Mouse (Mus musculus) intestine, embryonic 16.5 days (tissue): ENCODE results near the gene Rnps1. TPM values are rescaled to one million over a fixed set of nuclear protein-coding genes. Genes with fewer than 3 reads are reported as not detected.

Experiments used
- ATAC-seq: fragments of 200-750 bp; cut with Nextera tagmentation; 2 replicates; pipeline ENCODE4 v1.8.0; 2017; ENCODE audit warnings: moderate TSS enrichment, moderate library complexity
- H3K27ac ChIP-seq: fragments of 300-500 bp; sonication (generic); 2 replicates; pipeline ENCODE4 v1.5.1; 2014; ENCODE audit warnings: mild to moderate bottlenecking, low read length
- H3K27me3 ChIP-seq: fragments of 300-500 bp; sonication (generic); replicated peaks from 2 replicates; pipeline ENCODE4 v1.6.1; 2014; ENCODE audit warnings: low read length, control low read depth, mixed read lengths; ENCODE audit not compliant: control insufficient read depth, insufficient read depth
- H3K36me3 ChIP-seq: fragments of 300-500 bp; sonication (generic); 2 replicates; pipeline ENCODE4 v1.6.1; 2014; ENCODE audit warnings: low read length, control low read depth; ENCODE audit not compliant: control insufficient read depth, insufficient read depth
- H3K4me1 ChIP-seq: fragments of 300-500 bp; sonication (generic); 2 replicates; pipeline ENCODE4 v1.6.1; 2014; ENCODE audit warnings: low read length, control low read depth, mixed read lengths; ENCODE audit not compliant: control insufficient read depth, insufficient read depth
- H3K4me2 ChIP-seq: fragments of 300-500 bp; sonication (generic); 2 replicates; pipeline ENCODE4 v1.6.1; 2014; ENCODE audit warnings: low read depth, low read length, control low read depth
- H3K4me3 ChIP-seq: fragments of 300-500 bp; sonication (generic); 2 replicates; pipeline ENCODE4 v1.5.1; 2014; ENCODE audit warnings: mild to moderate bottlenecking, low read length
- H3K9ac ChIP-seq: fragments of 300-500 bp; sonication (generic); 2 replicates; pipeline ENCODE4 v1.6.1; 2014; ENCODE audit warnings: low read depth, low read length
- H3K9me3 ChIP-seq: fragments of 300-500 bp; sonication (generic); 2 replicates; pipeline ENCODE4 v1.6.1; 2016; ENCODE audit warnings: low read length, control low read depth; ENCODE audit not compliant: control insufficient read depth
- WGBS: fragments of 180-500 bp; shearing (Covaris S2); extraction: QIAGEN DNeasy Blood & Tissue Kit; methylation state at CpG from one replicate; pipeline ENCODE4 v1.1.7; 2014; 5-methylcytosine and 5-hydroxymethylcytosine counted together
- polyA plus RNA-seq: library from polyadenylated mRNA; unstranded; fragments of >200 nt; fragmentation: Nextera tagmentation; extraction: Ambion mirVana; gene quantifications from 2 replicates; pipeline ENCODE4 v1.2.1, GENCODE M21; 2015

Rnps1 gene
- polyA plus RNA-seq, 1 experiment from 2014 or later = 248 TPM

DNA sequence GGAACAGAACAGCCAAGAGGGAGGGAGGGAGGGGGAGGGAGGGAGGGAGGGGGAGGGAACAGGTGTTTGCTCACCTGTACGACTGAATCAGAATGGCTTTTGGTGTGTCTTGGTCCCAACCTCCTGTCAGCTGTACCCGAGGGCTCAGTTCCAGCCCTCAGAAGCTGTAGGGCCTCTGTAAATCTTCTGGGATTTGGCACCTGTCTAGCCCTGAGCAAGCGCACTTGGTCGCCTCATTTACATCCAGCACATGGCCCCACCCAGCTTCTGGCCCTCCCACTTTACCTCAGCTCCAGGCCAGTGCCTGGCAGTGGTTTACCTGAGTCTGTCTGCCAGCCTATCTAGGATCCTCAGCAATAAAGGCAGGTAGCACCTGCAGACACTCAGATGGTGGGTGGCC is 20.8 kb upstream of the Rnps1 start:
- Histone ChIP-seq H3K36me3 (no peaks in the 10 kb centered on the region), H3K9ac (no peak overlapping the region), H3K27me3 (no peaks in the 10 kb centered on the region), H3K27ac (no peak overlapping the region), H3K4me2 (no peak overlapping the region), H3K9me3 (no peaks in the 10 kb centered on the region), H3K4me3 (no peak overlapping the region), H3K4me1 (no peaks in the 10 kb centered on the region)
- WGBS = 22% methylated on average over 4 of the region's 4 CpGs
- peak; percentile 93 for ATAC-seq

DNA sequence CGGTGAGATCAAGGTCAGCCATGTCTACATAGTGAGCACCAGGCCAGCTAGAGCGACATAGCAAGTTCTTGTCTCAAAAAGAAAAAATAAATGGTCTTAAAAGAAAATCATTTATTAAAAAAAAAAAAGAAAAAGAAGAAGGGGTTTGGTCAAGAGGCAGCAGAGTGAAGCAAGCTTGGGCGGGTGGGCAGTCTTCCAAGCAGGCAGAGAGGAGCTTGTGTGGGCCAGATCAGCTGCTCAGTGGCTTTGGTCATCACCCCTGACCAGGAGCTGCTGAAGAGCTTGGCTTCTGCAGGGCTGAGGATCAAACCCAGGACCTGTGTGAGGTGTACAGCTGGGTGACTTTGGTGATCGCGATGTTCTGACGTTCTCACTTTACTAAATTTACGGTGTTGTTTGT is 19.9 kb upstream of the Rnps1 start:
- ATAC-seq = no peak
- WGBS = 83% methylated on average over 7 of the region's 7 CpGs
- no peaks in the 10 kb centered on the region for H3K27me3 ChIP-seq
- no peak overlapping the region for H3K4me3 ChIP-seq
- no peaks in the 10 kb centered on the region for H3K9me3 ChIP-seq
- H3K4me2 ChIP-seq = no peak overlapping the region
- H3K36me3 ChIP-seq = no peaks in the 10 kb centered on the region
- H3K4me1 ChIP-seq = no peaks in the 10 kb centered on the region
- H3K9ac ChIP-seq = no peak overlapping the region
- no peak overlapping the region for H3K27ac ChIP-seq

DNA sequence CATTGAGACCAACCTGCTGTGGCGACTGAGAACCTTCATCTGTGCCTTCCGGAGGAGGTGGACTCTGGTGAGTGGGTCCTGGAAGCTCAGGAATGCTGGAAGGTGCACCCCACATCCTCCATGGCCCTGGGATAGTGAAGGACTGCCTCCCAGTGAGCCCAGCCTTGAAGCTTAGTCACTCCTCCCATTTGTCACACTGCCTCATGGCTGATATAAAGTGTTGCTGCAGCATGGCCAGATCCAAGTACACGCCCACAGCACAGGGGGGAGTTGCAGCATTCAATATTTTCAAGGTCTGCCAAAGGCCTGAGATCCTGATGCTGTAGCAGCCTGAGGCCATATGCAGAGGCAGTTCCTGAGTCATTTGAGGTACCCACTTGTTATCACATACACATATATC is 12.0 kb upstream of the Rnps1 start:
- Histone ChIP-seq H3K9me3 (no peaks in the 10 kb centered on the region), H3K4me3 (no peak overlapping the region), H3K27ac (no peak overlapping the region), H3K4me1 (no peaks in the 10 kb centered on the region), H3K4me2 (no peak overlapping the region), H3K27me3 (no peaks in the 10 kb centered on the region), H3K36me3 (peaks cover 6% of the 10 kb centered on the region; the same call in 1 of the 2 replicates), H3K9ac (no peak overlapping the region)
- no peak for ATAC-seq
- 85% methylated on average over 3 of the region's 3 CpGs for WGBS

DNA sequence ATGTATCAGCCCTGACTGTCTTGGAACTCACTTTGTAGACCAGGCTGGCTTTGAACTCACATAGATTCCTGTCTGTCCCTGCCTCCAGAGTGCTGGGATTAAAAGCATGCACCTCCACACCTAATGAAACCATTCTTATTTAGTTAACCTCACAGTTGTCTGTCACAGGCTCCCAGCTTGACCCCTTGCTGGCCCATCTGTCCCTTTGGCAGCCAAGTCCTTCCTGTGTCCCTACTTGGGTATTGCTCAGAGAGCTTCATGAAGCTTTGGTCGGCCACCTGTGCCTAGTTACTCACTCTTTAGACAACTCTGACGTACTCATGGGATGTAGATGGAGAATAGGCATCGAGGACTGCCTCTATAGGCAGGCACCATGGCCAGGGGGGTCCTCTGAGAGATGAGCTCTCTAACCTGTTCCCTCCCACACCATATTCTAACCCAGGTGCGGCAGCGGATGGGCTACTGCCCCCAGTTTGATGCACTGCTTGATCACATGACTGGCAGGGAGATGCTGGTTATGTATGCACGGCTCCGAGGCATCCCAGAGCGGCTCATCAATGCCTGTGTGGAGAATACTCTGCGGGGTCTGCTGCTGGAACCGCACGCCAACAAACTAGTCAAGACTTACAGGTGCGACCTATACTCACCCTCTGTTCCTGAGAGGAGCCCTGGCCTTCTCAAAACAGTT is 7.1 kb upstream of the Rnps1 start:
- WGBS = 81% methylated on average over 12 of the region's 12 CpGs
- Histone ChIP-seq H3K9ac (no peak overlapping the region), H3K4me1 (no peaks in the 10 kb centered on the region), H3K9me3 (no peaks in the 10 kb centered on the region), H3K4me3 (no peak overlapping the region), H3K36me3 (peaks cover 11% of the 10 kb centered on the region; the same call in 1 of the 2 replicates), H3K27ac (no peak overlapping the region), H3K27me3 (no peaks in the 10 kb centered on the region), H3K4me2 (no peak overlapping the region)
- no peak for ATAC-seq

DNA sequence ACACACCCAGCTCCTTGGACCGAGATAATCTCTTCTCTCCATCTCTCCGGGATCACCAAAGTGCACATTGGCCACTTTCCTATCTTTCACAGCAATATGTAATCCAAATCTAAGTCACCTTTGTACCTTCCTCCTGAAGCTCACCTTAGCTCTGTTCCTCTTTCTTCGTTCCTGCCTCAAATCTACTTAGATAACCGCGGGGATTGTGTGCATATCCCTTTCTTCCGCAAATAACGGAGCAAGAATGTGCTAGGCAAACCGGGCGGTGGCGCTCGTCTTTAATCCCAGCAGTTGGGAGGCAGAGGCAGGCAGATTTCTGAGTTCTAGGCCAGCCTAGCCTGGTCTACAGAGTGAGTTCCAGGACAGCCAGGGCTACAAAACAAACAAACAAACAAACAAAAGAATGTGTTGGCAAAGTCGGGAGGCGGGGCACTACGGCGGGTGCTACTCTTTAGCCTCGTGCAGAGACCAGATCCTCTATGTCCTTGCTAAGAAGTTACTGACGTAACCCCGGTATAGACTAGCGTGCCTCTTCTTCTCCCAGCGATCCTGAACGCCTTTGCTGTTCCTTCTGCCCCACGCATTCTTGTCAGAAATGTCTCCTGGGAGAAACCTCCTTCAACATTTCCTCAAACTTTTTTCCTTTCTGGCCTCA is 681 bp upstream of the Rnps1 start:
- Histone ChIP-seq H3K27me3 (no peaks in the 10 kb centered on the region), H3K9ac (peak overlapping the region; percentile 71), H3K27ac (peak overlapping the region; percentile 91), H3K9me3 (no peaks in the 10 kb centered on the region), H3K36me3 (0 out of 2 replicates have a peak, but pooled peaks cover 5% of the 10 kb centered on the region), H3K4me1 (peaks cover 21% of the 10 kb centered on the region), H3K4me3 (peak overlapping the region; percentile 83), H3K4me2 (peak overlapping the region; percentile 75)
- WGBS = 25% methylated on average over 22 of the region's 22 CpGs
- peak; percentile 52 for ATAC-seq

DNA sequence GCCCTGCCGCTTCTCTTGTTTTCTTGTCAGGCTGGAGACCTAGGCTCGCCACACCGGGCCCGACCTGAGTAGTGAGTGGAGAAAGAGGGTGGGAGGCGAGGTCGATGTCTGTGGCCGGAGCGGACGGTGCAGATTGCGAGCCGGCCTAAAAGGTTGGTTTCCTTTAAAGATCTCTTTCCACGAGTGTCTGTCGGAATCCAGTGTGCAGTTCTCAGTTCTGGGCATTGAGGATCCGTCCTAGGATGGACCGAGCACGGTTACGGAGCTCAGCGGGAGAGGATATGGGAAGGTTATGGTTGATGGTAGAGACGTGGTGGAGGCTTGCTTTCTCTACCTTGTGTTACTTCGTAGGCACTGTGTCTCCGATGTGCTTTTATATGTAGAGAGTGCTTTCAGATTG is 646 bp downstream of the Rnps1 start:
- peak; percentile 3; the same call in 1 of the 2 replicates for ATAC-seq
- Histone ChIP-seq H3K27me3 (no peaks in the 10 kb centered on the region), H3K4me2 (peak overlapping the region; percentile 64), H3K9me3 (no peaks in the 10 kb centered on the region), H3K9ac (peak overlapping the region; percentile 92), H3K27ac (peak overlapping the region; percentile 89), H3K4me1 (peaks cover 21% of the 10 kb centered on the region), H3K4me3 (peak overlapping the region; percentile 83), H3K36me3 (peaks cover 3% of the 10 kb centered on the region; the same call in 1 of the 2 replicates)
- WGBS = under 1% methylated on average over 21 of the region's 21 CpGs

DNA sequence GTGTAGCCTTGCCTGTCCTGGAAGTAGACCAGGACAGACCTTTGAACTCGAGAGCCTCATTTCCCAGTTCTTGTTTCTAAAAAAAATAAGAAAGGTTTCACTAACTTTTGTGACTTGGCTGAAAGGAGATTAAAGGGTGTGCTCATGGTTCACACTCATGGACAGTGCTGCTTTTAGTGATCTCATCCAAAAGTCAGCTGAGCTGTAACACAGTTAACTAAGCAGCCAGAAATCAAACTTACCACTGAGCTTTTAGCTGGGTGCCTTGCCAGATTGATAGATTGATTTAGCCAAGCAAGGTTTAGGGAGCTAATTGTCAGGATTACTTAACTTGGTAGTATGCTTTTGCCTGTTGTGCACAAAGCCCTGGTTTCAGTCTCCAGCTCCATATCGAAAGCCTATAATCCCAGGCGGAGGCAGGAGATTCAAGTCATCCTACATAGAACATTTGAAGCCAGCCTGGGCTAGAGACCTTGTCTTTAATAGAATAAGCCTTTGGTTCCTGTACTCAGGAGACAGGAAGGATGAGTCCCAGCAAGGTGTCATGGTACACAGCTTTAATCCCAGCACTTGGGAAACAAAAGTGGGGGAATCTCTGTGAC is 1.8 kb downstream of the Rnps1 start:
- H3K36me3 ChIP-seq = peaks cover 7% of the 10 kb centered on the region; the same call in 1 of the 2 replicates

DNA sequence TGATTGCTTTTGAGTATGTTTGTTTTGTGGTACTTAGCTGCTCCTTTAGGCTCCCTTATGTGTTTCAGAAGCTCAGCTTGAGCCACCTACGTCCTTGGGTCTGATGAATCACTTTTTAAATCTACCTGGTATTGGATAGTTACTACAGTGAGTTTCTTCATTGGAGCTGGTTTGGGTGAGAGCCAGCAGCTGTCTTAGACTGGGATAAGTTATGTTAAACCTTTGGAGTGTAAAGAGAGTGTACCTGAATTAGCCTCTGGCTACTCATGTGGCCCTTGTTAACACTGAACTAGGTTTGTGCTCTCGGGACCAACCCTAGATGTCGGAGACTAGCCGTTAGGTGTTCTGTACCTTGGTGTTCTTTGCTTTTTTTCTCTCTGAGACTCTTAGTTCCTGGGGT is 8.7 kb downstream of the Rnps1 start:
- 92% methylated on average over 4 of the region's 4 CpGs for WGBS
- Histone ChIP-seq H3K9ac (no peak overlapping the region), H3K9me3 (no peaks in the 10 kb centered on the region), H3K4me2 (no peak overlapping the region), H3K4me1 (0 out of 2 replicates have a peak, but pooled peaks cover 2% of the 10 kb centered on the region), H3K36me3 (peaks cover 24% of the 10 kb centered on the region), H3K27ac (no peak overlapping the region), H3K4me3 (no peak overlapping the region), H3K27me3 (no peaks in the 10 kb centered on the region)
- ATAC-seq = no peak

More for the DNA sequence above, 1.8 kb downstream of the Rnps1 start:
- Histone ChIP-seq H3K4me2 (peak overlapping the region; percentile 64), H3K4me3 (peak overlapping the region; percentile 83), H3K9ac (peak overlapping the region; percentile 92; the same call in 1 of the 2 replicates), H3K27me3 (no peaks in the 10 kb centered on the region), H3K9me3 (no peaks in the 10 kb centered on the region), H3K27ac (no peak overlapping the region), H3K4me1 (peaks cover 21% of the 10 kb centered on the region)
- ATAC-seq = no peak
- WGBS = 77% methylated on average over 3 of the region's 3 CpGs

DNA sequence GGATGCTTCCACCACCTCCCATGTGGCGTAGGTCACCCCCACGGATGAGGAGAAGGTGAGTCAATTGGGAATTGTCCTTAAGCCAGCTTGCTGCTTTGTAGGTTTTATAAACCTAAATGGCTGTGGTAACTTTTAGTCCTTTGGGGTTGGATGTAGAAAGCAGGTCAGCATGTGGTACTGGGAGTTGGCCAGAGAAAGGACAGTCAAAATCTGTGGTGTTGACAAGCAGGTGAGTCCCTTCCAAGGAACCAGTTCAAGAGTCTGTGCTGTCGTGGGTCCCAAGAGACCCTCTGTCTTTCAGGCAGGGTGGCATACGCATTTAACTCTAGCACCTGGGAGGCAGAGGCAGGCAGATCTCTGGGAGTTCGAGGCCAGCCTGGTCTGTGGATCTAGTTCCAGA is 10.1 kb downstream of the Rnps1 start:
- Histone ChIP-seq H3K27ac (no peak overlapping the region), H3K36me3 (peaks cover 21% of the 10 kb centered on the region)

More for the DNA sequence above, 10.1 kb downstream of the Rnps1 start:
- Histone ChIP-seq H3K4me3 (no peak overlapping the region), H3K4me1 (0 out of 2 replicates have a peak, but pooled peaks cover 7% of the 10 kb centered on the region), H3K9me3 (no peaks in the 10 kb centered on the region), H3K9ac (no peak overlapping the region), H3K27me3 (no peaks in the 10 kb centered on the region), H3K4me2 (no peak overlapping the region)
- ATAC-seq = no peak
- 94% methylated on average over 5 of the region's 5 CpGs for WGBS
